Mouse (Mus musculus): ENCODE measurements around the gene Gm42420. TPM values are rescaled to one million over a fixed set of nuclear protein-coding genes. Genes with fewer than 3 reads are reported as not detected.

The Gm42420 gene
- polyA plus RNA-seq, 1 experiment from 2014 or later = 0.83 TPM

DNA sequence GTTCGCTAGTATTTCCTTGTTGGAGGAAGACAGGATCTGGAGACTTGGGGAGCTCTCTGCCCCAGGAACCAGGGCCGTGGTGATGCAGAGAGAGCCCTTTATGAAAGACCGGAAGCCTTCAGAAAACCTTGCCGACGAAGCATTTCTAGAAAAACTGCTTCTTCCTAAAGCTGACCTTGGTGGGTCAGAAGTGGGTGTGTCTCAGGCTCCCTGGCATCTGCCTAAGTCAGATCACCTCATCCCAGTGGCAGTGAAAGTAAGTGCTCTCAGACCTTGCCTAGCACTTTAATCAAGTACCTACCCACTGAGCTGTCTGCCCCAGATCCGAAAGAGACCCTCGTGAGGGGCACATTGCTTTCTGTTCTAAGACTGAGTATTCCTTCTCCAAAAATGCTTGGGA, 10.6 kb upstream of the Gm42420 start:
- Histone ChIP-seq H3K27ac (replicated peaks) (0 out of 2 replicates have a peak overlapping the region, but pooled peaks have one; percentile 92), H3K9ac (peak overlapping the region; percentile 78; the same call in 1 of the 2 replicates)

GRCm38 (mm10) chr6:39579552-39579951, 6.0 kb upstream of the Gm42420 start:
- WGBS = 85% methylated on average over 7 of the region's 7 CpGs
- Histone ChIP-seq H3K4me3 (replicated peaks) (no peak overlapping the region), H3K4me1 (peaks cover 7% of the 10 kb centered on the region), H3K4me2 (replicated peaks) (no peak overlapping the region), H3K27ac (replicated peaks) (no peak overlapping the region), H3K36me3 (peaks cover 66% of the 10 kb centered on the region), H3K27me3 (no peaks in the 10 kb centered on the region), H3K9ac (no peak overlapping the region), H3K9me3 (replicated peaks) (no peaks in the 10 kb centered on the region)
- no peak for ATAC-seq (ENCODE audit: insufficient number of reproducible peaks, low FRiP score, low TSS enrichment, low read depth)

More for the DNA sequence above, 10.6 kb upstream of the Gm42420 start:
- Histone ChIP-seq H3K4me2 (replicated peaks) (peak overlapping the region; percentile 81), H3K9me3 (replicated peaks) (no peaks in the 10 kb centered on the region), H3K27me3 (no peaks in the 10 kb centered on the region), H3K4me1 (peaks cover 16% of the 10 kb centered on the region), H3K36me3 (peaks cover 33% of the 10 kb centered on the region), H3K4me3 (replicated peaks) (peak overlapping the region; percentile 74)
- ATAC-seq (ENCODE audit: insufficient number of reproducible peaks, low FRiP score, low TSS enrichment, low read depth) = no peak
- 54% methylated on average over 7 of the region's 7 CpGs for WGBS

- 79% methylated on average over 2 of the region's 2 CpGs for WGBS
- Histone ChIP-seq H3K4me2 (replicated peaks) (no peak overlapping the region), H3K27me3 (no peaks in the 10 kb centered on the region), H3K9me3 (replicated peaks) (no peaks in the 10 kb centered on the region), H3K4me1 (no peaks in the 10 kb centered on the region), H3K27ac (replicated peaks) (no peak overlapping the region), H3K4me3 (replicated peaks) (no peak overlapping the region), H3K36me3 (peaks cover 73% of the 10 kb centered on the region), H3K9ac (no peak overlapping the region)
- ATAC-seq (ENCODE audit: insufficient number of reproducible peaks, low FRiP score, low TSS enrichment, low read depth) = no peak
These were observed 5.0 kb upstream of the Gm42420 start for GRCm38 (mm10) chr6:39580558-39580957.

DNA sequence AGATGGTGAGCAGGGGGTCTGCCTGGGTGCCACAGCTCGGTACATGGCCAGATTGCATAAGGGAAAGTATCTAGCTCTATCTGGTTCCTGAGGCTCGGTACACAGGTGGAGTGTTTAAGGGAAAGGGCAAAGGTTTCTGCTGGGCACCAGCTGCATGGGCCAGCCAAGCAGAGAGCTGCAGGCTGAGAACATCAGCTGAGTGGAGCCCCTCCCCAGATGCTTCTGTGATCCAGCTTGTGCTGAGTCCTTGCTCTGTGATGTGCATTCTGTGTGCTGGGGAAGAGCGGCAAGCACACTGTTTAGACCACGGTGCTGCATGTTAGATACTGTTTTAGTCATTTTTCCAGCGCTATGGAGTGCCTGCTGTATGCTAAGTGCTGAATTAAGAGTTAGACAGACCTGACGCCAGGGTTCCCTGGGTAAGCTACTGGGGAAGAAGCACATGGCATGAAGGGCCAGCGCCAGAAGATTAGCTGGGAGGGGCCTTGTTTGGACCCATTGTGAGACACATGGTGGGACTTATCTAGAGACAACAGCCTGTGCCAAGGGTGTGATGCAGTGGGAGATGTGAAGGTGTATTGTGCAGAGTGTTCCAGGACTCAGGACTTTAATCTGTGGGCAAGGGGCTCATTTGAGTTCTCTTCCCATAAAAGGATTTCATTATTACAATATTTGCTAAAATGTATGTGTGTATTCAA, 4.3 kb upstream of the Gm42420 start:
- Histone ChIP-seq H3K27ac (replicated peaks) (no peak overlapping the region), H3K9me3 (replicated peaks) (no peaks in the 10 kb centered on the region), H3K4me2 (replicated peaks) (no peak overlapping the region), H3K36me3 (peaks cover 79% of the 10 kb centered on the region), H3K27me3 (no peaks in the 10 kb centered on the region), H3K4me3 (replicated peaks) (no peak overlapping the region), H3K9ac (no peak overlapping the region), H3K4me1 (no peaks in the 10 kb centered on the region)
- WGBS = 79% methylated on average over 7 of the region's 7 CpGs
- ATAC-seq (ENCODE audit: insufficient number of reproducible peaks, low FRiP score, low TSS enrichment, low read depth) = no peak

GRCm38 (mm10) chr6:39591481-39591880, 5.9 kb downstream of the Gm42420 start:
- Histone ChIP-seq H3K36me3 (peaks cover 28% of the 10 kb centered on the region), H3K4me2 (replicated peaks) (no peak overlapping the region), H3K4me1 (peaks cover 18% of the 10 kb centered on the region), H3K27ac (replicated peaks) (no peak overlapping the region), H3K9me3 (replicated peaks) (no peaks in the 10 kb centered on the region), H3K9ac (no peak overlapping the region), H3K4me3 (replicated peaks) (peak overlapping the region; percentile 94), H3K27me3 (no peaks in the 10 kb centered on the region)
- 94% methylated on average over 4 of the region's 4 CpGs for WGBS
- ATAC-seq (ENCODE audit: insufficient number of reproducible peaks, low FRiP score, low TSS enrichment, low read depth) = no peak

- Histone ChIP-seq H3K27ac (replicated peaks) (peak within 1 kb of the TSS; percentile 94), H3K4me2 (replicated peaks) (peak within 1 kb of the TSS; percentile 72), H3K4me1 (peaks cover 18% of the 10 kb centered on the region), H3K36me3 (peaks cover 22% of the 10 kb centered on the region), H3K4me3 (replicated peaks) (peak within 1 kb of the TSS; percentile 94), H3K9ac (peak within 1 kb of the TSS; percentile 88), H3K9me3 (replicated peaks) (no peaks in the 10 kb centered on the region), H3K27me3 (no peaks in the 10 kb centered on the region)
- ATAC-seq (ENCODE audit: insufficient number of reproducible peaks, low FRiP score, low TSS enrichment, low read depth) = peak; percentile 97
- under 1% methylated on average over 56 of the region's 56 CpGs for WGBS
These were observed 7.1 kb downstream of the Gm42420 start, which contains the start of gene Ndufb2 for GRCm38 (mm10) chr6:39592401-39593214. TSS of gene Ndufb2 (plus strand) at chr6:39592574.

GRCm38 (mm10) chr6:39600851-39601250, 15.3 kb downstream of the Gm42420 start:
- WGBS = 93% methylated on average over 3 of the region's 3 CpGs
- no peak overlapping the region for H3K4me3 ChIP-seq (replicated peaks)
- H3K27ac ChIP-seq (replicated peaks) = no peak overlapping the region
- H3K4me1 ChIP-seq = no peaks in the 10 kb centered on the region
- H3K27me3 ChIP-seq = no peaks in the 10 kb centered on the region
- H3K4me2 ChIP-seq (replicated peaks) = no peak overlapping the region
- no peak for ATAC-seq (ENCODE audit: insufficient number of reproducible peaks, low FRiP score, low TSS enrichment, low read depth)
- H3K9me3 ChIP-seq (replicated peaks) = no peaks in the 10 kb centered on the region
- H3K9ac ChIP-seq = no peak overlapping the region
- peaks cover 32% of the 10 kb centered on the region for H3K36me3 ChIP-seq

DNA sequence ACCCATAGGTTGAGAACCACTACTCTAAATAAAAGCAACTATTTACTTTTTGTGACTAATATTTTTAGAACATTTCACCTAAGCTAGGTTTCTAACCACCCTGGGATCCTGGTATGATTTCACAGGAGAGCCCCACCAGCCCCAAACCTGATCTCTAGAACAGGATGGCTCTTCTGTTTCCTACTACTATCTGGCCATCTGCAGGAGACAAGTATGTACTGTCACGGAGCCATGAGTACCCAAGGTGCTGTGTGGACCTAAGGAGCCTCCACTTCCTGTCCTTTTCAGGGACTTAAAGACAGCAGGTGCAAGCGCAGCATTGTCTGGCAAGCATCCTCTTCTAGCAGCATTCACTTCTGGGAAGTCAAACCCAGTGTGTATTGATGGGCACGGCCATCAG, 16.3 kb downstream of the Gm42420 start:
- no peaks in the 10 kb centered on the region for H3K9me3 ChIP-seq (replicated peaks)
- no peak overlapping the region for H3K9ac ChIP-seq
- no peak overlapping the region for H3K4me2 ChIP-seq (replicated peaks)
- H3K4me3 ChIP-seq (replicated peaks) = no peak overlapping the region
- no peak for ATAC-seq (ENCODE audit: insufficient number of reproducible peaks, low FRiP score, low TSS enrichment, low read depth)
- H3K27ac ChIP-seq (replicated peaks) = no peak overlapping the region
- H3K27me3 ChIP-seq = no peaks in the 10 kb centered on the region
- peaks cover 32% of the 10 kb centered on the region for H3K36me3 ChIP-seq
- WGBS = 85% methylated on average over 3 of the region's 3 CpGs
- no peaks in the 10 kb centered on the region for H3K4me1 ChIP-seq

DNA sequence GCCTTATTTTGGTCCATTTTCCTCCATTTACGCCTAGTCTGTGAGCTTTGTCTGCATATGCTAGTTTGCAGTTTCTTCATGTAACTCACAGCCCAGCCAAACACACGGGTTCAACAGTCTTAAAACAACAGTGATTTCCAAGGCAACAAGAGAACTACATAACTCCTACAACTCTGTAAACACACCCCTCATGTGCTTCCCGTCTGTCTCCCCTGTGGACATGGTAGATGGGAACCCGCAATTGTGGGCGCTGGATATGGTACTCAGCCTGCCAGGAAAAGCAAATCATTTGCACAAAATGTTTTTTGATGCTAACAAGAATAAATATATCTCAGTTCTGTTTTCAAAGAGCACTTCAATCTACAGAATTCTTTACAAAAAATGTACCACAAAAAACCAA, 19.0 kb downstream of the Gm42420 start:
- Histone ChIP-seq H3K27ac (replicated peaks) (no peak overlapping the region), H3K36me3 (peaks cover 15% of the 10 kb centered on the region), H3K9ac (no peak overlapping the region), H3K9me3 (replicated peaks) (no peaks in the 10 kb centered on the region), H3K4me2 (replicated peaks) (no peak overlapping the region), H3K27me3 (no peaks in the 10 kb centered on the region), H3K4me3 (replicated peaks) (no peak overlapping the region), H3K4me1 (no peaks in the 10 kb centered on the region)
- ATAC-seq (ENCODE audit: insufficient number of reproducible peaks, low FRiP score, low TSS enrichment, low read depth) = no peak
- 79% methylated on average over 5 of the region's 5 CpGs for WGBS

GRCm38 (mm10) chr6:39606056-39606455, 20.5 kb downstream of the Gm42420 start:
- 91% methylated on average over 6 of the region's 6 CpGs for WGBS
- H3K27me3 ChIP-seq = no peaks in the 10 kb centered on the region
- H3K4me3 ChIP-seq (replicated peaks) = no peak overlapping the region
- no peaks in the 10 kb centered on the region for H3K4me1 ChIP-seq
- H3K36me3 ChIP-seq = peaks cover 7% of the 10 kb centered on the region
- no peaks in the 10 kb centered on the region for H3K9me3 ChIP-seq (replicated peaks)
- no peak overlapping the region for H3K27ac ChIP-seq (replicated peaks)
- no peak for ATAC-seq (ENCODE audit: insufficient number of reproducible peaks, low FRiP score, low TSS enrichment, low read depth)
- H3K9ac ChIP-seq = no peak overlapping the region
- no peak overlapping the region for H3K4me2 ChIP-seq (replicated peaks)

DNA sequence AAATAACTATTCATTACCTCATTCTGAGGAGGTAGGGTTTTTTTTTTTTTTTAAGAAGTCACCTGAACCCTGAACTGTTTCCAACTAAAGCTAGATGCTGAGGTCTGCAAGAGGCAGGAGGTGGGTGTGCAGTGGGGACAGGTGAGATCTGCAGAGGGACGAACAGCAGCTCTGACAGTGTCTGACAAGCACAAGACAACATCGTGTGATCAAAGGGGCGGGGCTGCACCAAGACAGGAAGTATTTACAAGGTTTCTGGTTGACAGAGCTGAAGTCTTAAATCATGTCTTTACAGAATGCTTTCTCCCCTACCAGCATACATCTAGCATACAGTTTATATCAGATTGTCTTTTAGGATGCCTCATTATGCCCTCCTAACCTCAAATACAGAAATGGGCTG, 21.3 kb downstream of the Gm42420 start:
- H3K4me1 ChIP-seq = no peaks in the 10 kb centered on the region
- peaks cover 9% of the 10 kb centered on the region for H3K36me3 ChIP-seq
- no peak overlapping the region for H3K4me3 ChIP-seq (replicated peaks)
- H3K9me3 ChIP-seq (replicated peaks) = no peaks in the 10 kb centered on the region
- H3K27me3 ChIP-seq = no peaks in the 10 kb centered on the region
- 64% methylated on average over 3 of the region's 3 CpGs for whole genome bisulfite sequencing
- H3K27ac ChIP-seq (replicated peaks) = no peak overlapping the region
- no peak for ATAC-seq (ENCODE audit: insufficient number of reproducible peaks, low FRiP score, low TSS enrichment, low read depth)
- no peak overlapping the region for H3K4me2 ChIP-seq (replicated peaks)
- no peak overlapping the region for H3K9ac ChIP-seq

Measured in embryonic facial prominence, embryonic 15.5 days (tissue).